Mouse (Mus musculus) forebrain, embryonic 13.5 days (tissue): ENCODE measurements around the gene Gm1113. TPM values are rescaled to one million over a fixed set of nuclear protein-coding genes. Genes with fewer than 3 reads are reported as not detected.

Source experiments
- ATAC-seq: fragments of 200-750 bp; cut with Nextera tagmentation; 2 replicates; pipeline ENCODE4 v1.8.0; 2017
- H3K27ac ChIP-seq: fragments of 300-500 bp; sonication (generic); 2 replicates; pipeline ENCODE4 v1.5.1; 2015; ENCODE audit warnings: inconsistent platforms, mild to moderate bottlenecking, moderate library complexity
- H3K27me3 ChIP-seq: fragments of 300-500 bp; sonication (generic); 2 replicates; pipeline ENCODE4 v1.6.1; 2015; ENCODE audit warnings: mild to moderate bottlenecking, inconsistent platforms
- H3K36me3 ChIP-seq: fragments of 300-500 bp; sonication (generic); 2 replicates; pipeline ENCODE4 v1.6.1; 2015; ENCODE audit warnings: mild to moderate bottlenecking, inconsistent platforms; ENCODE audit not compliant: poor library complexity, severe bottlenecking
- H3K4me1 ChIP-seq: fragments of 300-500 bp; sonication (generic); 2 replicates; pipeline ENCODE4 v1.6.1; 2015; ENCODE audit warnings: inconsistent platforms
- H3K4me2 ChIP-seq: fragments of 300-500 bp; sonication (generic); 2 replicates; pipeline ENCODE4 v1.6.1; 2015; ENCODE audit warnings: inconsistent platforms, mild to moderate bottlenecking, moderate library complexity
- H3K4me3 ChIP-seq: fragments of 300-500 bp; sonication (generic); 2 replicates; pipeline ENCODE4 v1.5.1; 2015; ENCODE audit warnings: mild to moderate bottlenecking, inconsistent platforms
- H3K9ac ChIP-seq: fragments of 300-500 bp; sonication (generic); 2 replicates; pipeline ENCODE4 v1.6.1; 2015; ENCODE audit warnings: mild to moderate bottlenecking, inconsistent platforms
- H3K9me3 ChIP-seq: fragments of 300-500 bp; sonication (generic); replicated peaks from 2 replicates; pipeline ENCODE4 v1.6.1; 2016; ENCODE audit warnings: inconsistent platforms
- WGBS: fragments of 180-500 bp; shearing (Covaris S2); methylation state at CpG from one replicate; pipeline ENCODE4 v1.1.7; 2015; 5-methylcytosine and 5-hydroxymethylcytosine counted together
- polyA plus RNA-seq: library from polyadenylated mRNA; unstranded; fragments of >200 nt; fragmentation: Nextera tagmentation; extraction: Ambion mirVana; gene quantifications from 2 replicates; pipeline ENCODE4 v1.2.1, GENCODE M21; 2015

Gm1113 gene
- polyA plus RNA-seq, 1 experiment from 2014 or later = not detected

GRCm38 (mm10) chr9:35459594-35459993 lies 58.5 kb downstream of the Gm1113 start:
- ATAC-seq = no peak
- H3K36me3 ChIP-seq = peaks cover 81% of the 10 kb centered on the region
- no peak overlapping the region for H3K4me3 ChIP-seq
- no peak overlapping the region for H3K9ac ChIP-seq
- H3K4me1 ChIP-seq = no peaks in the 10 kb centered on the region
- H3K9me3 ChIP-seq = no peaks in the 10 kb centered on the region
- H3K27me3 ChIP-seq = no peaks in the 10 kb centered on the region
- no peak overlapping the region for H3K27ac ChIP-seq
- H3K4me2 ChIP-seq = no peak overlapping the region
- 90% methylated on average over 8 of the region's 8 CpGs for WGBS

Other genes with a start within 250 kb of the Gm1113 start
- gene Cdon, start 97.1 kb downstream of the Gm1113 start, polyA plus RNA-seq = 20.7 and 22.1 TPM in 2 replicates
- gene Ddx25, start 40.3 kb upstream of the Gm1113 start, polyA plus RNA-seq = 13.2 and 14.9 TPM in 2 replicates
- gene Pus3, start 40.3 kb upstream of the Gm1113 start, polyA plus RNA-seq = 19.3 and 20.0 TPM in 2 replicates
- 1.6 and 2.1 TPM in 2 replicates for gene Pate2, start 52.0 kb upstream of the Gm1113 start, polyA plus RNA-seq
- gene Hyls1, start 52.1 kb upstream of the Gm1113 start, polyA plus RNA-seq = 29.0 and 29.7 TPM in 2 replicates
- not detected in 2 replicates for gene Pate4, start 93.7 kb upstream of the Gm1113 start, polyA plus RNA-seq
- gene Pate3, start 129.9 kb upstream of the Gm1113 start, polyA plus RNA-seq = not detected in 2 replicates
- not detected in 2 replicates for gene Pate1, start 169.1 kb upstream of the Gm1113 start, polyA plus RNA-seq
- gene Gm17677, start 222.8 kb upstream of the Gm1113 start, polyA plus RNA-seq = not detected in 2 replicates